Mouse (Mus musculus) heart, embryonic 10.5 days (tissue): ENCODE data around the gene Dnah14. TPM values are rescaled to one million over a fixed set of nuclear protein-coding genes. Genes with fewer than 3 reads are reported as not detected.
A peak's percentile ranks its signal among the peaks of the same experiment; 100 is the strongest.

Experiments used
- DNase-seq: peaks from one replicate; pipeline ENCODE4 v3.0.0-alpha.2; 2017; ENCODE audit warnings: low spot score
- H3K27ac ChIP-seq: fragments of 300-500 bp; sonication (generic); 2 replicates; pipeline ENCODE4 v1.5.1; 2016; ENCODE audit warnings: mild to moderate bottlenecking
- H3K27me3 ChIP-seq: fragments of 300-500 bp; sonication (generic); 2 replicates; pipeline ENCODE4 v1.6.1; 2016; ENCODE audit warnings: mild to moderate bottlenecking; ENCODE audit not compliant: poor library complexity, insufficient read depth, severe bottlenecking
- H3K36me3 ChIP-seq: fragments of 300-500 bp; sonication (generic); 2 replicates; pipeline ENCODE4 v1.6.1; 2016; ENCODE audit warnings: mild to moderate bottlenecking, moderate library complexity
- H3K4me1 ChIP-seq: fragments of 300-500 bp; sonication (generic); 2 replicates; pipeline ENCODE4 v1.6.1; 2016; ENCODE audit warnings: mild to moderate bottlenecking
- H3K4me3 ChIP-seq: fragments of 300-500 bp; sonication (generic); 2 replicates; pipeline ENCODE4 v1.5.1; 2016; ENCODE audit warnings: mild to moderate bottlenecking, moderate library complexity
- H3K9me3 ChIP-seq: fragments of 300-500 bp; sonication (generic); 2 replicates; pipeline ENCODE4 v1.6.1; 2016; ENCODE audit warnings: mild to moderate bottlenecking, moderate library complexity
- WGBS: fragments of 180-500 bp; shearing (Covaris S2); methylation state at CpG from one replicate; pipeline ENCODE4 v1.1.7; 2016; 5-methylcytosine and 5-hydroxymethylcytosine counted together
- polyA plus RNA-seq: library from polyadenylated mRNA; unstranded; fragments of >200 nt; fragmentation: Nextera tagmentation; extraction: Ambion mirVana; gene quantifications from 2 replicates; pipeline ENCODE4 v1.2.1, GENCODE M21; 2016

Dnah14 gene
- polyA plus RNA-seq, 1 experiment from 2014 or later, result 0.92 TPM

GRCm38 (mm10) chr1:181853081-181853736 lies 276.9 kb downstream of the Dnah14 start:
- Histone ChIP-seq H3K27me3 (no peaks in the 10 kb centered on the region), H3K4me1 (peaks cover 23% of the 10 kb centered on the region), H3K4me3 (peak overlapping the region; percentile 53), H3K9me3 (no peaks in the 10 kb centered on the region), H3K36me3 (no peaks in the 10 kb centered on the region), H3K27ac (peak overlapping the region; percentile 56; the same call in 1 of the 2 replicates)
- no peak for DNase-seq
- 10% methylated on average over 21 of the region's 21 CpGs for WGBS

GRCm38 (mm10) chr1:181854829-181855228 lies 278.5 kb downstream of the Dnah14 start:
- Histone ChIP-seq H3K27ac (no peak overlapping the region), H3K4me1 (peaks cover 20% of the 10 kb centered on the region), H3K36me3 (no peaks in the 10 kb centered on the region), H3K9me3 (no peaks in the 10 kb centered on the region), H3K27me3 (no peaks in the 10 kb centered on the region), H3K4me3 (no peak overlapping the region)
- no peak for DNase-seq
- WGBS, result 88% methylated on average over 2 of the region's 2 CpGs

GRCm38 (mm10) chr1:181856329-181856728 lies 280.0 kb downstream of the Dnah14 start:
- Histone ChIP-seq H3K4me1 (peaks cover 26% of the 10 kb centered on the region), H3K36me3 (no peaks in the 10 kb centered on the region), H3K9me3 (no peaks in the 10 kb centered on the region), H3K27ac (no peak overlapping the region), H3K4me3 (no peak overlapping the region), H3K27me3 (no peaks in the 10 kb centered on the region)
- WGBS, result 71% methylated on average over 2 of the region's 2 CpGs
- DNase-seq, result no peak

- Histone ChIP-seq H3K9me3 (no peaks in the 10 kb centered on the region), H3K27me3 (peaks cover 5% of the 10 kb centered on the region; the same call in 1 of the 2 replicates), H3K27ac (peak overlapping the region; percentile 62), H3K4me1 (peaks cover 15% of the 10 kb centered on the region), H3K4me3 (no peak overlapping the region), H3K36me3 (no peaks in the 10 kb centered on the region)
- peak; percentile 83 for DNase-seq
- WGBS, result 25% methylated on average over 5 of the region's 5 CpGs
These were observed 284.3 kb downstream of the Dnah14 start for GRCm38 (mm10) chr1:181860659-181861058.

GRCm38 (mm10) chr1:181861181-181861902 lies 285.0 kb downstream of the Dnah14 start:
- Histone ChIP-seq H3K9me3 (no peaks in the 10 kb centered on the region), H3K4me1 (peaks cover 15% of the 10 kb centered on the region), H3K4me3 (no peak overlapping the region), H3K27ac (no peak overlapping the region), H3K36me3 (no peaks in the 10 kb centered on the region), H3K27me3 (peaks cover 5% of the 10 kb centered on the region; the same call in 1 of the 2 replicates)
- 66% methylated on average over 2 of the region's 2 CpGs for WGBS
- no peak for DNase-seq

GRCm38 (mm10) chr1:181862676-181863374 lies 286.5 kb downstream of the Dnah14 start:
- Histone ChIP-seq H3K27ac (no peak overlapping the region), H3K9me3 (no peaks in the 10 kb centered on the region)

GRCm38 (mm10) chr1:181863431-181863830 lies 287.1 kb downstream of the Dnah14 start:
- no peak overlapping the region for H3K4me3 ChIP-seq
- peaks cover 15% of the 10 kb centered on the region for H3K4me1 ChIP-seq
- H3K9me3 ChIP-seq, result no peaks in the 10 kb centered on the region
- no peak overlapping the region for H3K27ac ChIP-seq
- no peaks in the 10 kb centered on the region for H3K36me3 ChIP-seq
- 40% methylated on average over 8 of the region's 8 CpGs for WGBS
- H3K27me3 ChIP-seq, result peaks cover 5% of the 10 kb centered on the region; the same call in 1 of the 2 replicates
- DNase-seq, result no peak

More at GRCm38 (mm10) chr1:181862676-181863374, 286.5 kb downstream of the Dnah14 start:
- DNase-seq, result no peak
- Histone ChIP-seq H3K4me1 (peaks cover 15% of the 10 kb centered on the region), H3K36me3 (no peaks in the 10 kb centered on the region), H3K4me3 (no peak overlapping the region), H3K27me3 (peaks cover 5% of the 10 kb centered on the region; the same call in 1 of the 2 replicates)
- WGBS, result 47% methylated on average over 16 of the region's 16 CpGs

Other genes with a start within 250 kb of the Dnah14 start
- 0.14 and 0.23 TPM in 2 replicates for gene Cnih3, start 223.9 kb upstream of the Dnah14 start, polyA plus RNA-seq
- 0.15 TPM in 1 of 2 replicates, not detected in the other for gene Ccdc121, start 65.1 kb upstream of the Dnah14 start, polyA plus RNA-seq